Mouse (Mus musculus): ENCODE results near the gene Zfp580.
A peak's percentile ranks its signal among the peaks of the same experiment; 100 is the strongest.

- TF ChIP-seq CTCF (IDR thresholded peaks at IDR 0.05 in 2 of 3, conservative IDR thresholded peaks at IDR 0.05 in 1 of 3; ENCODE audit: control insufficient read depth in 1 of 3, insufficient read depth in 1 of 3, low read depth in 2 of 3, low read length in 3 of 3, poor library complexity in 1 of 3, severe bottlenecking in 1 of 3) (no peak), HCFC1 (IDR thresholded peaks at IDR 0.05; ENCODE audit: low read depth, low read length) (no peak; the same call in 1 of the 2 replicates), MAZ (IDR thresholded peaks at IDR 0.05; ENCODE audit: low read depth, low read length) (no peak), KAT2A (conservative IDR thresholded peaks at IDR 0.05; ENCODE audit: low read depth, low read length) (no peak), EP300 (IDR thresholded peaks at IDR 0.05; ENCODE audit: low read depth in 1 of 2, low read length in 2 of 2) (no peak), TBP (IDR thresholded peaks at IDR 0.05; ENCODE audit: low read depth, low read length) (no peak), TCF12 (IDR thresholded peaks at IDR 0.05; ENCODE audit: low read depth, low read length) (0 out of 2 replicates have a peak, but pooled peaks have one; percentile 8)
Observed at GRCm38 (mm10) chr7:5037467-5037866, 13.9 kb upstream of the Zfp580 start.
